Mouse (Mus musculus) inflammation-experienced regulatory T-cells, adult 6 months (primary cell): Measurements from ENCODE around the gene Cxcl9. TPM values are rescaled to one million over a fixed set of nuclear protein-coding genes. Genes with fewer than 3 reads are reported as not detected.
A peak's percentile ranks its signal among the peaks of the same experiment; 100 is the strongest.
"Not testable (repeated sequence)": the region's sequence is repeated elsewhere in the genome, so short reads cannot be mapped to it uniquely, and the experiment has no call there.

ENCODE experiments used
- ATAC-seq: one replicate; pipeline ENCODE4 v1.8.0; 2017
- polyA plus RNA-seq, 3 experiments: library from polyadenylated mRNA; unstranded; fragments of 100-300 nt; shearing (Covaris generic); gene quantifications; one replicate each; pipeline ENCODE4 v1.2.1; 2017

Gene Cxcl9
- under 1 TPM in 1 of 3 experiments, not detected in 2; 0.99 TPM for polyA plus RNA-seq

DNA sequence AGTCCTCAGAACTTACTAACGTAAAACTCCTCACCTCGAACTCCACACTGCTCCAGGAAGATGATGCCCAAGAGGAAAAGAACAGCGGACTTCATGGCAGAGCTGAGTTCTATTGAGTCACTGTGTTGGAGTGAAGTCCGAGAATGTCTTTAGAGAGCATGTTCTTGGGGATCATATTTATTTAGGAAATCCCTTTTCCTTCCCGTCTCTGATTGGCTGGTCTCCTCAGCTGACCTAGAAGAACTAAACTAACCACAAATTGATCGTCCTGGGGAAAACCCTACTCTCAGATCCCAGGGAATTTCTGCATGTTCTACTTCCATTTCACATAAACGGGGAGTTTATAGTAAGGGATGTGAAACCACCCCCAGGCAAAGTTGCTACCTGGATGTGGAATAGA lies at the start of gene Cxcl9:
TSS of gene Cxcl9 (minus strand) at position 151 of the 400 bp plus-strand sequence.
- ATAC-seq, result no peak

DNA sequence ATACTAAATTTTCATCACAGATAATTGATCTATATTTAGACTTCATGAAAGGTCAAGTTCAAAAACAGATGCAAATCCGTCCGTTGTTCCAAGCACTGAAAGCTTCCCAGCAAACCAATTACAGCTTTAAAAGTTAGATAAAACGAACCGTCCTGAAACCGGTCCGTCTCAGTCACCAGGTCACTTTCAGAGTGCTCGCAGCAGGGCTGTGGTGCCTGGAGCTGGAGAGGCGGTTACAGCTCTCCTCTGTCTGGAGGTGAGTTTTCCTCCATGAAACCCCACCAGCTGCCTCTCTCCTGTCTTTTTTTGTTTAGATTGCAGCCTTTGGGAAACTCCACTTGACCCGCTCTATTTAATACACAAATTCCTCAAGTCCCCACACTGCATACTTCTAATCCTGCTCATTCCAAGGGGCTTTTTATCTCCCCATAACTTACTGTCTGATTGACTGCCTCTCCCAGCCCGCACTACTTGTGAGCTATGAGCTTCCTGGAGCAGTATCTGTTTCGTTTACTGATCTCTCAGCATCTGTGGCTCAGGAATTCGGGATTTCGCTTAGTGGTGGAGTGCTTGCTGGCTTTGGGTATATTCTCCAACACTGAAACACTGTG lies 49.0 kb upstream of the Cxcl9 start:
- no peak for ATAC-seq

DNA sequence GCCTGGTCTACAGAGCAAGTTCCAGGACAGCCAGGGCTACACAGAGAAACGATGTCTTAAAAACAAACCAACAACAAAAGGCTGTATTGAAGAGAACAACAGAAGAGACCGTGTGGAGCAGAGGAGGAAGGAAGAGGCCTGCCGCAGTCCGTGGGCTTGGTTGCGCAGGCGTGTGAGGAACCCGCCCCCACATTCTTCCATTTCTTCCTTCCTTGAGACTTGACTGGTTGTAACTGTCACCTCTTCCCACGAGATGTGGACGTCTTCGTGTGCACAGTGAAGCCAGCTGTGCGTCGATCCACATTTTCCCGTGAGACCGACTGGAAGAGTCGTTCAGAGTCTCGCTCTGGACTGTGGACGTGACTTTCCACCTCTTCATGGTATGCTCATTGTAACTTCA lies 47.5 kb upstream of the Cxcl9 start:
- peak; percentile 81 for ATAC-seq

DNA sequence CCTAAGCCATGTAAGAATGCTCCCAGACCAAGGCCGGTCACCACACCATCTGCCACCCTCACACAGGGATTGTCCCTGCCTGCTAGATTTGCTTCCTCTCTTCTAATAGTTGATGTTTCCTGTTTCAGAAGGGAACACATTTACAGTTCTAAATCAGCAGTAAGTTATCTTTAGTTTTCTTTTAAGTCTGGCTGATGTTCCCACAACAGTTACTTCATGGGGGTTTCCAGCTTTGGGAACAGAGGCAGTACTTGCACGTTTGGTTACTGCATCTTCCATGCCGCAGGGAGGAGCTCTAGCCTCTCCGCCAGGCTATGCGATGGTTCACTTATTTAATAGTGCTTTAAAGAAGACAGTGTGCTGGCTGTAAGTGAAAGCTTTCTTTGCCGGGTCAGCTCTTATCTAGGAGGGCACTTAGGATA lies 46.9 kb upstream of the Cxcl9 start:
- peak; percentile 64 for ATAC-seq

DNA sequence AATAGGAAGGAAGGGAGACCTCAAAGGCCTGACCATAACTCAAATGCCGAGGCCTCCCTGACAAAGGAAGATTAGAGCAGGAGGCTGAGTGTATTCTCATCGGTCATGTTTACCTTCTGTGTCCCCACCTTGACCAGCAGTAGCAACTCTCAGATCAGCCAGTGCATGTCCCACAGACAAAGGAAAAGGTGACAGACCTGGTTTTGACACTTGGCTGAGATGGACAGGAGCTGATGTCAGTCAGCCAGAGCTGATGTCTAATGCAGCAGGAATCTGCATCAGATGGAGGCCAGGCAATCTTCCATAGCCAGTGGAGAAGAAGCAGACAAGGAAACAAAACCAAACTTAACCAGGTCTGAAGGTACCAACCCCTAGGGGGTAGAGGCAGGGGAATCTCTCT lies 44.7 kb upstream of the Cxcl9 start:
- ATAC-seq, result no peak

DNA sequence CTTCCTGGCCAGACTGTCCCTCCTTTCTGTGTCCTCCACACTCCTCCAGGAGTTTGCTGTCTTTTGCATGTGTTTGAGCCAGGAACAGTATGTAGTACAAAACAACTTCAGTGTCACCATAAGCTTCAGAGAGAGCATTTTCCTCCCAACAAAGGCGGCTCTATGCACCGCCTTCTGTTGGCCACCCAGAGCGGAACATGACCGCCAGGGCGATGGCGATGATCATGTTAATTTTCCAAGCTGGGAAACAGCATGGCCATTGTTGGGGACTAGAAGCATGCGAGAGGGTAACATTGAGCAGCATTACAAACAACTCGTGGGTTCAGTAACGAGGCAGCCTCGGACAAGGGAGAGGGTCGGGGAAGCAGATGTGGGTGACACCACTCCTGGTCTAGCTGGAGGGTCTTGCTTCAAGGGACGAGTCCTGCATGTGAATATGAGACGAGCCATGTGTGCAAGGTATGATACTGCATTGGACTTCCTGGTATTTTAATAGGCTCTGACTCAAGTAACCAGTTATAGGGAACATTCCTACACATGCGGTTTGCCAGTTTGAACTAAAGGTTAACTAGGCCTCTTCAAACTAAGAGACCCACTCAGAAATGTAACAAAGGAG lies 43.6 kb upstream of the Cxcl9 start:
- ATAC-seq, result no peak

DNA sequence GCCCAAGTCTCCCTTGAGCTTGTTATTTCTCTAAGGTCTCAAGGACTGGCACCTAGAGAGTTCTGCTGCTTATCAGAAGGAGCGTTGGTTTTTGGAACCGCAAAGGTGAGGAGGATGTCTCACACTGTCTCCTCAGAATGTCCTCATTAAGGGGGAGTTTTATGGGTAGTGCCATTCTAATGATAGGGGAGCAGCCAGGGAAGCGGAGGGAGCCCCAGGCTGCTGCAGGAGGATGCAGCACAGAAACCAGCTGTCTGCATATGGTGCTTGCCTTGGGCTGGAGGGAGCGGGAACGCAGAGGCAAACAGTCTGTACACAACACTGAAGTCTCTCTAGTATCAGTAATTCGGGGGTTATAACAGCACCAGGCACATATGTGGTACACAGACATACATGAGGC lies 43.0 kb upstream of the Cxcl9 start:
- ATAC-seq, result no peak

DNA sequence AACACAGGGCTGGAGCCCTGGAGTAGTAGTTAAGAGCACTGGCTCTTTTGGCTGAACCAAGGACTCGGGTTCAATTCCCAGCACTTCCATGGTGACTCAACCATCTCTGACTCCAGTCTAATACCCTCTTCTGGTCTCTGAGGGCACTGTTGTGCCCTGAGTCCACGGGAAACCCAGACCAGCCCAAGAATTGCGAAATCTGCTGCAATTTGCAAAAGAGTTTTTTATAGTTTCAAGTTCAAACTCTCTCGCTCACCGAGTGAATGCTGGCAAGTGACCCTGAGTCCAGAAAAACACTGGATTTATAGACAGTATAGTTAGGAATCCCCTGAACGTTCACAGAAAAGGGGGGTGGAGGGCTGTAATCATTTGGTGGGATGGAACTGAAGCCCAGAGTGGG lies 42.5 kb upstream of the Cxcl9 start:
- ATAC-seq, result no peak

DNA sequence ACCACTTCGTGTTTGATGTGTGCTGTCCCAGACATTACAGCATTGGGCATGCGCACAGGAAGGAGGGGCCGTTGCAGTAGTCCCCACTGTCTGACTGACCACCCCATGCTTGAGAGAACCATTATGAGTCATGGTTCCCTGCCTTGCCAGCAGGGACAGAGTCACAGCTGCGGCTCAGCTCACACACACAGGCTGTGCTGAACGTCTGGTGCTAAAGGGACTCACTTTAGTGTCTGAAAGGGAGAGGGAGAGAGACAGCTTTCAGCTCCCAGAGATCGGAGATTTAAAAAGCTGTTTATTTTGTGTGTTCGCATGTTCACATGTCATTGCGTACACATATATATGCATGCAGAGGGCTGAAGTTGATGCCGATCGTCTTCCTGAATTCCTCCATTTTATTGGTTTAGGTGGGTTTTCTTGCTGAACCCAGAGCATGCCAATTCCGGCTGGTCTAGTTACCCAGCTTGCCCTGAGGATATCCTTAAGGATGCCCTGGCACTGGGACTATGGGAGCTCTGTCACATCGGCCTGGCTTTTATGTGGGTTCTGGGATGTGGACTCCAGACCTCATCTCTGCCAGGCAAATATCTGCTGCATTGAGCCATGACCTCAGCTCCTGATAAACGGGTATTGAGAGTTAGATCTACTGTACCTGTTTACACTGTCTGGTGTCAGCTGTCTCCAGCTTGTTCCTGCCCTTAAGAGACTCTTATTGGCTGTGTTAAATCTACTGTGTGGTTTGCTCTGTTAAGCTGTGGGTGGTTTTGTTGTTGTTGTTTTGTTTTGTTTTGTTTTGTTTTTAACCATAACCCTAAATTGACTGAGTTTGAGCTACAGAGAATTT lies 41.5 kb upstream of the Cxcl9 start:
- ATAC-seq, result no peak

DNA sequence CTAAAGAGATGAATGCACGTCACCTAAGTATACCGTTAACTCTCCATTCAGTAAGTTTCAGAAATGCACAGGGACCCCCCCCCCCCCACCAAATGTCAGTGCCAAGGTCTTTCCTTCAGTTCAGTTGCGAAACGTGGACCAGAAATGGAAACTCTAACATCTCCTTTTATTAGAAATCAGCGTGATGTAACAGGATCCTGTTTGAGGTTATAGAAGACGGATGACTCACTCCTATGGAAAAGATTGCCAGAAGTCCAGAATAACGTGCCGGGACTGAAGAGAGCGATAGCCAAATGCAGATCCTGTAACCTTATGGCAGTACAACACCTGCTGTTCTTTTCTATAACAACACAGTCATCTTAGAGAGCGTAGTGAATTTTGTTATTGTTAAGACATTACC lies 40.5 kb upstream of the Cxcl9 start:
- no peak for ATAC-seq

DNA sequence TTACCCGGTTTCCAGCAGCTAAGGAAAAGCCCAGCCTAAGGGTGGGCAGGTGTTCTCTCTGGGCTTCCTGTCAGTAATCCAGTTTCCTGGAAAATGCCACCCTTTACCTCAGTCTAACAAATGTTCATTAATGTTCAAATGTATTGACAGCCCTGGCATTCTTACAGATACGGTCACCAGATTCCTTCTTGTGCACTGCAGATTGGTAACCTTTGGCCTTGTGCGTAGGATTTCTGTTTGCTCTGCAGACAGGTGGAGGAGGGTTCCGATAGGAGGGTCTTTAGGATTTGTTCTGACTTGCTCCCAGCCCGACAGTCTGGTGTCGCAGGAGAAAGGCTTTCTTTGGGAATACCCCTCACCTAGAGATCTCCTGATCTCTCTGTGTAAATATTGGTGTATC lies 38.7 kb upstream of the Cxcl9 start:
- ATAC-seq, result no peak

DNA sequence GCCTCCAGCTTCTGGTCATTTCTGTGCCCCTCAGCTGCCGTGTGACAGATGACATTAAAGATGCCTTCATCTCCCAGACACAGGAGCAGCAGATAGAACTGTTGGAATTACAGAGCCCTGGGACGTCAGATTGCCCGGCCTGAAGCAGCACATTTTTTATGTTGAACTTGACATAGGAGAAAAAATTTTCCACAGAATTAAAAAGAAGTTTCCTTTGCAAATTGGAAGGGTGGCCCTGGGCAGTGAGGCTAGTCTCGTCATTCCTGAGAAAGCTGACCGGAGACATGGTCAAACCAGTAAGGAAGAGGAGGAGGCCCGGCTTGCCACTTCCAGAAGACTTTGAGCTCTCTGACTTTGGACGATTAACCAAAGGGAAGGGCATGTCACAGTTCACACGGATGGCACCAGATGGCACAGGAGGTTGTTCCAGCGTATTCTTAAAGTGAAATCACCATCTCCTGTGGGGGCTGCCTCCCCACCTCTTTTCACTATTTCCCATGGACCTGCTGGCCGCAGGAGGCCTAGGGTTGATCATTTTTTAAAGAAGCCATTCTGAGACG lies 37.3 kb upstream of the Cxcl9 start:
- ATAC-seq, result no peak

DNA sequence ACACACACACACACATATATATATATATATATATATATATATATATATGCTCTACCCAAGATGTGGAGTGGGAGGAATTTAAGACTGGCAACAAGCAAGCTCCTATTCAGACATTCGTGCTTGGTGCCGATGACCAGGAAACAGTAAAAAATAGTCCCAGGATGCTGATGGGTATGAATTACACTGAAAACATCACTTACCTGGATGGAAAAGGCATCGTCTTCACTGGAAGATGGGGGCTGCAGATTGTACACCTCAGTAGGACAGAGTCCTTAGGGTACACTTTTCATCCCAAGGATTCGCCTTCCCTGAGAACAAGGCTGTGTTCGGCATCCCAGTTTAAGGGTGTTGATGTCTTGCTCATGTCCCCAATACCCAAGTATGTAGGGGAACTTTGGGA lies 36.1 kb upstream of the Cxcl9 start:
- ATAC-seq, result no peak

DNA sequence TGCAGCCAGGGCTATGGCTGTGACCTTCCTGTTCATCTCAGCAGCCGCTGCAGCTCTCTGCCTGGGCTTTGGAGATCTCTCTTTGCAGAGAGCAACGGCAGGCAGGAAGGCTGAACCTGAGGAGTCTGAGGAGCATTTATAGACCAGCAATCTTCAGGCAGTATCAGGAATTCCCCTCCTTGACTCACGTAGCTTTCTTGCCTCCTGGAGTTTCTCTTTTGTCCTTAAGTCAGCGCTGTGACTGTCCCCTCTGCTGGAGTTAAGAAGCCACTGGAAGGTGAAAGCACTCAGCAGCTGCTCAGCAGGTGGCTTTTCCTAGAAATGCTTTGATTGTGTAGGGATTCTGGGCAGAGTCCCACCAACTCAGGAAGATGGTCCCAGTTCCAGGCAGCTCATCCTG lies 35.3 kb upstream of the Cxcl9 start:
- peak; percentile 38 for ATAC-seq

DNA sequence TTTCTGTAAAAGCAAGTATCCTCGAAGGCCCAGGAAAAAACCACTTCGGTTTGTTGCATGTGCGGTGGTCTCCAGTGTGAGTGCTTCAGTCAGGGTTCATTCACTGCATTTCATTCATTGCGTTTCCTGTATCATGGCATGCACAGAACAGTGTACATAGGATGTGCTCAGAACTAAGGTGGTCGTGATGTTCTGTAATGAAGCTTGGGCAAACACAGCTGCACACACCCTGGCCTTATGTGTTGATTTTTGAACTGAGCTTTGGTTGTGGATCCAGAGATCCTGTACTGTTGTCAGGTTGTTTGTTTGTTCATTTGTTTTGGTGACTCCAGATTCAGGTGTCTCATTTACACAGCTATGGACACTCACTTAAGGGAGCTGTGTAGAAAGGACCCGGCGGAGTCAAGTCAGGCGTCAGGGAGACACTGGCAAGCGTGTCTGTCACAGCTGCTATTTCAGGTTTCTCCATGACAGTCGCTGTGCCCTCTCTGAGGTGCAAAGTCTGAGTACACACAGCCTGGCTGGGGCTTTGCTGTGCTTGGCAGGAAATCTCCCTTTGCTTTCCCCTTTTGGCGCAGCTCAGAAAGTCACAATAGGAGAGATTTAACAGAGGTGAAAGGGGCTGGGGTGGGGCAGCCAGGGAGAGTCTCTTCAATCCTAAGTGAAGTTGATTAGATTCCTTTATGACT lies 31.0 kb upstream of the Cxcl9 start:
- no peak for ATAC-seq

DNA sequence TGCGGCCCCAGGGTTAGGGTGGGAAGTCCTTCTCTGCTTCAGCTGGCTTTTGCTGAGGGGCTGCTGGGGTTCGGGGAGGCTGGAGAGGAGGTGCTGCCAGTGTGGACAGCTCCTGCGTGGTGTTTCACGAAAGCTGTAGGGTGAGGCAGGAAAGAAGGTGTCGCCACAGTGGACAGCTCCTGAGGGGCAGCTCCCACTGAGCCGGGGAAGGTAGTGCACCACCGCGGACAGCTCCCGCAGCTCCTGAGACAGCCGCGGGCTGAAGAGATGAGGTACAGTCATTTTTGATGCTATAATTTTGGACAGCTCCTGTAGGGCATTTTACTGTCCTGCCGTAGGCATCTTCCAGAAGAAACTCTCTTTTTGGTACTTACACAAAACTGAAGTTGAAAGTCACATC lies 30.2 kb upstream of the Cxcl9 start:
- ATAC-seq, result no peak

DNA sequence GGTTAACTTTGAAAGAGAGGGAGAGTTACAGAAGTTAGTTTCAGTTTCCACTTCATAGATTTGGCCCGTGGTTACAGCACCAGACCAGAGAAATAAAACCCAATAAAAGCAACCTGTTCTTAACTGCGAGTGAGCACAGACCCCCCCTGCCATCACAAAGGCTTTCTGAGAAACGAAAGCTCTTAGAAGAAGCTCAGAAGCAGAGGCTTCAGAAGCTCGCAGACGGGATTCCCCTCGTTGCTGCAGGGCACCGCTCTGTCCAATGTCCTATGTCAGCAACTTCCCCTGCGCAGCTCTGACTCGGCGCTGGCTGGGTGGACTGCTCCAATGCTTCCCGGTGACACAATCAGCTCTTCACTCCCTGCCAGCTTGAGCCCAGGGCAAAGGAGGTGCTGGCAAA lies 25.6 kb upstream of the Cxcl9 start:
- peak; percentile 77 for ATAC-seq

DNA sequence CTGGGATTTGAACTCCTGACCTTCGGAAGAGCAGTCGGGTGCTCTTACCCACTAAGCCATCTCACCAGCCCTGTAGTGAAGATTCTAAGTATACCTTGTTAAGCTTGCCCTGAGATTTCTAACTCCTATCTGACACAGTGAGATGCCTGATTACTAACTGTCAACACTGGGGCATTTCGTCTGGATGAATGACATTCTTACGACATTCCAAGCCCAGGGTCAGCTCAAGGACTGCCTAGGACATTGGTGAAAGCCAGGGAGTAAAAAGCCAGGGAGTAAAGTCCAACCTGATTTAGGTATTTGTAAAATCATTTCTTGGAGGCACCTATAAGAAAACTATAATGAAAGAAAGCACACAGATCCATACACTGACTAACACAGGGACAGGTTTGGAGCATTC lies 24.8 kb upstream of the Cxcl9 start:
- not testable (repeated sequence) for ATAC-seq

DNA sequence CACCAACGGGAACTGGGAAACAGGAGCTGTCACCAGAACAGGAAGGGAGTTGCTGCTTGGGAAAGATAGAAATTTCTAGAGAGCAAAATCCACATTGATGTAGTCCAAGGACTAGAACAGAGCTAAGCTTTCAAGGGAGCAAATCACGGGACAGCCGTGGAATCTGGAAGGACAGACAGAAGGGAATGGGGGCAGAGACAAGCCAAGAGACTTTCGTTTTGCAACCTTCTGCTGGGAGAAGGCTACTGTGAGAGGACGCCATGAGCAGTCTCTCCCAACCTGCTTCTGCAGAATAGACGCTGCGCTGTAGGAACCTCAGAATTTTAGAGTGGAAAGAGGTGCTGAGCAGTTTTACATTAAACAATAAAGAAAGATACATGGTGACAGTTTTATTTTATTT lies 21.9 kb upstream of the Cxcl9 start:
- ATAC-seq, result no peak

DNA sequence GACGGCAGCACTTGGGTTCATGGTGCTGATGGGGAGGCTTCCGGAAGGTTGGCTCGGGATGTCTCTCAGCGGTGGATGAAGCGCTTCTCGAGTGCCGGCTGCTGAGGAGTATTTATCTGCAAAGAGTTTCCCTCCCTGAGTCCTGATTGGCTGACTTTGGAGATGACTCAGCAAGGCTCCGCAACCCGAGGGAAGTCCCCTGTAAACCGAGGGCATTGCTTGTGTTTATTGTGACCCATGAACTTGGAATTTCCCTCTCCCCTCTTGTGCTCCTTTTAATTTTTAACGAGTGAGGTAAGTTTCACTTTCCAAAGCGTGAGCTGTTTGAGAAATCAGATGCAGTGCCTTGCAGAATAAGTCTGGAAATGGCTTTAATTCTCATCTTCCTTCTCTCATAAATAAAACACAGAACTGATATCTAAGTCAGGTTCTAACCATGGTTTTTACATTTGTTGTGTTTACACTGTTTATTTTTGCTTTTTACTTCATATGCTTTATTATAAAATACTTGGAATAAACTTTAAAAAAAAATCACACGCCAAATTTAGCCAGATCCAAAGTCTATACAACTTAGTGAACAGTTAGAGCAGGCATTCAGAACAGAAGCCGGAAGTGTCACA lies 21.0 kb upstream of the Cxcl9 start, which contains the start of gene Cxcl10:
TSS of gene Cxcl10 (minus strand) at position 96 of the 620 bp plus-strand sequence.
- peak; percentile 90 for ATAC-seq

DNA sequence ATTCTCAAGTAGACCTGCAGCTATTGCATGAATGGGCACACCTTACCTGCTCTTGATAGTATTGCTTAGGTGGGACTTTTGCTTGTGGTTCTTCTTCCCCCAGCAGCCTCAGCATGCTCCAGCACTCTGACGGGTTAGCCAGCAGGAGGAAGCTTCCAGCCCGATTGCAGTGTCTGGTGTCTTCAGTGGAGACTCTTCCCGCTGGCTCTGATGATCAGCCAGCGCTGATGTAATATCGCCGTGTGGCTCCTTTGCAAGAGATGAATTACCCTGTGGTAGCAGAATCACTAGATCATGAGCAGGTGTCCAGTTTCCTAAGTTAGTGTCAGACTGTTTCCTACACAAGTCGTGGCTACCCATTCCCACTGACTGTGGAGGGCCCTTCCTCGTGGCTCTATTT lies 17.1 kb upstream of the Cxcl9 start:
- no peak for ATAC-seq

DNA sequence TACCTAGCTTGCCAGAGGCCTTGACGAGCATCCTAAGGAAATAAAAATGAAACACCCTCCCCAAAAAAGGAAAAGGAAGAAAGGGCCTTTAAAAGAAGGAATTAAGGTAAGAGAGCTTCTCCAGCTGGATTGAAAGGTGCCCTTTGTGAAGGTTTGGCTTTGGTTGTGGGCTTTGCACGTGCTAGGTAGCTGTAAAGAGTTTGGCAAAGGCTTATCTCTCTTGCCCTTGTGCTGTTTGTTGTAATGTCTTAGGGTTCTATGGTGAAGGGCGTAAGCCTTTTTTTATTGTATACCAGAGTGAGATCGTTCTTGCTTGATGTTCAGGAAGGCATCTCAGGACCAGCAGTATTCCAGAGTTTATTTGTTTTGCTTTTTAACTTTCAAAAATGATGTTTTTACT lies 12.7 kb upstream of the Cxcl9 start:
- ATAC-seq, result no peak
